Mouse (Mus musculus) NIH3T3 (cell line): ENCODE measurements around the gene Kctd15.

Experiments used
- DNase-seq: peaks from one replicate; pipeline ENCODE4 v3.0.0-alpha.2; 2012; ENCODE audit warnings: low read depth

Kctd15 gene

GRCm38 (mm10) chr7:34656632-34657031 lies at the start of gene Kctd15:
Kctd15 (minus strand) TSS chr7:34656732.
- DNase-seq: no peak

GRCm38 (mm10) chr7:34704401-34704800 lies 47.9 kb upstream of the Kctd15 start:
- DNase-seq: no peak

- DNase-seq: no peak
Measured at GRCm38 (mm10) chr7:34703437-34703836, 46.9 kb upstream of the Kctd15 start.

GRCm38 (mm10) chr7:34702718-34703351 lies 46.3 kb upstream of the Kctd15 start:
- peak; percentile 60 for DNase-seq

GRCm38 (mm10) chr7:34699888-34700287 lies 43.4 kb upstream of the Kctd15 start:
- no peak for DNase-seq

GRCm38 (mm10) chr7:34698221-34698620 lies 41.7 kb upstream of the Kctd15 start:
- DNase-seq: no peak

- no peak for DNase-seq
Measured at GRCm38 (mm10) chr7:34696086-34696485, 39.6 kb upstream of the Kctd15 start.

- DNase-seq: no peak
Measured at GRCm38 (mm10) chr7:34694898-34695297, 38.4 kb upstream of the Kctd15 start.

GRCm38 (mm10) chr7:34693916-34694315 lies 37.4 kb upstream of the Kctd15 start:
- DNase-seq: no peak

GRCm38 (mm10) chr7:34693072-34693471 lies 36.5 kb upstream of the Kctd15 start:
- no peak for DNase-seq

- no peak for DNase-seq
Measured at GRCm38 (mm10) chr7:34690111-34690510, 33.6 kb upstream of the Kctd15 start.

GRCm38 (mm10) chr7:34689028-34689427 lies 32.5 kb upstream of the Kctd15 start:
- peak; percentile 21 for DNase-seq

GRCm38 (mm10) chr7:34685801-34686200 lies 29.3 kb upstream of the Kctd15 start:
- no peak for DNase-seq

- no peak for DNase-seq
Measured at GRCm38 (mm10) chr7:34685176-34685575, 28.6 kb upstream of the Kctd15 start.

GRCm38 (mm10) chr7:34680771-34681421 lies 24.4 kb upstream of the Kctd15 start:
- DNase-seq: no peak

GRCm38 (mm10) chr7:34679886-34680285 lies 23.4 kb upstream of the Kctd15 start:
- DNase-seq: peak; percentile 21

- DNase-seq: peak; percentile 85
Measured at GRCm38 (mm10) chr7:34675831-34676514, 19.4 kb upstream of the Kctd15 start.

GRCm38 (mm10) chr7:34675120-34675790 lies 18.7 kb upstream of the Kctd15 start:
- DNase-seq: no peak

- DNase-seq: no peak
Measured at GRCm38 (mm10) chr7:34672916-34673315, 16.4 kb upstream of the Kctd15 start.

GRCm38 (mm10) chr7:34671911-34672310 lies 15.4 kb upstream of the Kctd15 start:
- DNase-seq: peak; percentile 93

GRCm38 (mm10) chr7:34670778-34671177 lies 14.2 kb upstream of the Kctd15 start:
- DNase-seq: no peak

GRCm38 (mm10) chr7:34669336-34669735 lies 12.8 kb upstream of the Kctd15 start:
- no peak for DNase-seq

- DNase-seq: no peak
Measured at GRCm38 (mm10) chr7:34667874-34668273, 11.3 kb upstream of the Kctd15 start.
